Mouse (Mus musculus): Measurements from ENCODE around the gene Cyp3a41a.
"Not testable (repeated sequence)": the region's sequence is repeated elsewhere in the genome, so short reads cannot be mapped to it uniquely, and the experiment has no call there.

Gene Cyp3a41a

DNA sequence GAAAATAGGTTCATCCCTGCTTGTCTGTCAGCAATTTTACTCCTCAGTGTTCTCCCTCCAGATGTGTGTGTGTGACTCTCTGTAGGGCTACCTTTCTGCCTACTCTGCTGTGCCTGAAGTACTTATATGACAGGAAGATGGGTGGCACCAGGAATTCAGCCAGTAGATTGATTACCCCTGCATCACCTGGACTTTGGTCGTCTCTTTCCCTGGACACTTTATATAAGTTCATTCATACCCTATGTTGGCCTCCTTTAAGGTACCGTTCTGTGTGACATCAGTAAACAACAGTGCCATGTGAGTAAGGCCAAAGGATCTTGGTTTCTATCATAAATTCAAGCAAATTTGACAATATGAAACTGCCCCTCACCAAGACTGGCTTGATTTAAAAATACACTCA, at the start of gene Cyp3a41a:
TSS of gene Cyp3a41a (minus strand) at position 101 of the 400 bp plus-strand sequence.
- not testable (repeated sequence) for DNase-seq

DNA sequence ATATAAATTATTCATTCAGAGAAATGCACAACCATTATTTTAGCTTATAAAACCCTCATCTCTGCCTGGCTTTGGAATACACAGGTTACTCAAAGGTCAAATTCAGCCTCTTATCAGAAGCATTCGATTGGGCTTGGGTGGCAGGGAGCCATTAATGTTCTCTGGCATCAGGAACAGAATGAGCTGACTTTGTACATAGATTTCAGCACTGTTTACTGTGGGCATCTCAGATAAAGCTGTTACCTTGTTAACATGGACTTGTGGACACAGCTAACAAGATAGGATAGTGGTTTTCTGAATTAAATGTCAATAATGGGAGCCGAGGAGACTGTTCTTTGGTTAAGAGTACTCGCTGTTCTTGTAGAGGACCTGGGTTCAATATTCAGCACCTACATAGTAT, 17.6 kb upstream of the Cyp3a41a start:
- not testable (repeated sequence) for DNase-seq

DNA sequence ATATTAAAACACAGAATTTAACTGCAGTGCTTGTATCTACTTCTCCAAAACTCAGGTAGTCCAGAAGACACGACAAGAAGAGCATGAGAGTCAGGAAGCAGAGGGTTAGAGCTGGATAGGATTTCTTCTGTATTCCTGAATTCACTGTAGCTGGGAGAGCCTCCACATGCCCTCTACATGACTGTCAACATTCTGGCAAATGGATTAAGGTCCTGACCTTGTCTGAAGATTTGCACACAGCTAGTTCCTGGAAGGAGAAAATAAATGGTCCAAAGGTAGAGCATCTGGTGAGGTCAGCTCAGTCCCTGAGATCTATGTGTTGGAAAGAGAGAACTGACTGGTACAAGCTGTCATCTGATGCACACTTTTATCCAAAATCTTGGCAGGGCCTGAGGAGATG, 5.6 kb downstream of the Cyp3a41a start:
- not testable (repeated sequence) for DNase-seq

DNA sequence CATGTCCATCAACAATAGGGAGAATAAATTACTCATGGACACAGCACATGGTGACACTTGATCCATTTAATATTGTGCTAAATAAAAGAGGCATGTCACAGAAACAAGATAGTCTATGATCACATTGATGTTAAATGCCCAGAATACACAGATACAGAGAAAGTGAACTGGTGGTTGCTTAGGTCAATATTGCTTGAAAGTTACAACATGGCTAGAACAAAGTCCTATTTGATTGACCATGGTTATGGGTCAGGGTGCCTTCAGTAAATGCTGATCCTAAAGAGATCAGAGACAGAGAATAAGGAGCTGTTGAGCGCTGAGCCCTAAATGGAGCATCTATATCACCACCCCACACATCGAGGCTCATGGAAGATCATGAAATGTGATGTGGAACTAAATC, 12.6 kb downstream of the Cyp3a41a start:
- DNase-seq, result not testable (repeated sequence)

DNA sequence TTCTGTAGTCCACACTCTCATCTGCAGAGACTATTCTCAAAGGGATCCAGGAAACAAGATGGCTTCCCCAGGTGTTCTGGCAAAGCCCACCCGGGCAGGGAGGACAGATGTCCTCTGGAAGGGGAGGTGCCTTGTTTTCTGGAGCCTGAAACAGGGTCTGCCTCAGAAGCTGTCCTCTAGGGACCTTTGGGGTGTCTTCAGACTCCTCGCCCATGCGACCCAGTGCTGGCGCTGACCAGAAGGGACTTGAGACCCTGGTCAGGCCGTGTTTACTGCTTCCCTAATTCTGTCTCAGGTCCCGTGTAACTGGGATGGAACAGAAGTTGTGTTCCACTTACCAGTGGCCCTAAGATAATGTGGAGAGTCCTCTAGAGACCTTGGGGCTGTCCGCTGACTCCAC, 57.9 kb downstream of the Cyp3a41a start:
- DNase-seq, result no peak

DNA sequence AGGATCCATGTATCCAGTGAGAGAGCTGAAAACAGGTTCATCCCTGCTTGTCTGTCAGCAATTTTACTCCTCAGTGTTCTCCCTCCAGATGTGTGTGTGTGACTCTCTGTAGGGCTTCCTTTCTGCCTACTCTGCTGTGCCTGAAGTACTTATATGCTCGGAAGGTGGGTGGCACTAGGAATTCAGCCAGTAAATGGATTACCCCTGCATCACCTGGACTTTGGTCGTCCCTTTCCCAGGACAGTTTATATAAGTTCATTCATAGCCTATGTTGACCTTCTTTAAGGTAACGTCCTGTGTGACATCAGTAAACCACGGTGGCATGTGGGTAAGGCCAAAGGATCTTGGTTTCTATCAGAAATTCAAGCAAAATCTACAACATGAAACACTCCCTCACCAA, 72.2 kb downstream of the Cyp3a41a start:
- no peak for DNase-seq

All from cerebellum, adult 8-10 months (tissue).